Mouse (Mus musculus): Measurements from ENCODE around the gene Dleu7. TPM values are rescaled to one million over a fixed set of nuclear protein-coding genes. Genes with fewer than 3 reads are reported as not detected.
A peak's percentile ranks its signal among the peaks of the same experiment; 100 is the strongest.

The Dleu7 gene
- polyA plus RNA-seq, 1 experiment from 2014 or later, result 0.18 TPM

DNA sequence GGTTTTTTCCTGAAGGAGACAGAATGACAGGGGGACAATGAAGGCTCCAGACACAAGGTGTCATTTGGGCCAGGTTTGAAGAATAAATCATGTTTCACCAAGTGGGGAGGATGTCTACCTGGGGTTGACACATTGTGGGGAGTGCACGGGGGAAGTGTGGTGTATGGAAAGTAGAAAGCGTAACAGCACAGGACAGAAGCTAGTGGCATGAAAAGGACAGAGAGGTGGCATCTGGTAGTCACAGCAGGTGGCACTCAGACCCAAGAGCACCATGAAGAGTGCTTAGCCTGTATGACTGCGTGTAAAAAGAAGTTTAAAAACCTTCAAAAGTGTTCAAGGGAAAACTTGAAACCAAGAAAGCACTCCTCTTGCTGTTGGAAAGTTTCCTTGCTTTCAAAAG lies 42.8 kb downstream of the Dleu7 start:
- Histone ChIP-seq H3K36me3 (ENCODE audit: control insufficient read depth, insufficient read depth, low read length) (no peaks in the 10 kb centered on the region), H3K9me3 (ENCODE audit: control insufficient read depth, low read length) (no peaks in the 10 kb centered on the region), H3K4me3 (ENCODE audit: low read depth, low read length) (no peak overlapping the region), H3K9ac (ENCODE audit: low read length) (no peak overlapping the region), H3K27me3 (ENCODE audit: control insufficient read depth, insufficient read depth, low read length) (no peaks in the 10 kb centered on the region), H3K4me2 (replicated peaks; ENCODE audit: low read depth) (no peak overlapping the region), H3K4me1 (replicated peaks; ENCODE audit: control insufficient read depth, insufficient read depth) (no peaks in the 10 kb centered on the region), H3K27ac (replicated peaks) (no peak overlapping the region)
- TF ChIP-seq EP300 (optimal IDR thresholded peaks at IDR 0.05), result no peak
- no peak for TF ChIP-seq CTCF (IDR thresholded peaks at IDR 0.05; ENCODE audit: low read depth)
- ATAC-seq (ENCODE audit: low FRiP score, low TSS enrichment), result no peak
- WGBS, result 81% methylated on average over 3 of the region's 3 CpGs
- no peak for DNase-seq (ENCODE audit: low spot score)

DNA sequence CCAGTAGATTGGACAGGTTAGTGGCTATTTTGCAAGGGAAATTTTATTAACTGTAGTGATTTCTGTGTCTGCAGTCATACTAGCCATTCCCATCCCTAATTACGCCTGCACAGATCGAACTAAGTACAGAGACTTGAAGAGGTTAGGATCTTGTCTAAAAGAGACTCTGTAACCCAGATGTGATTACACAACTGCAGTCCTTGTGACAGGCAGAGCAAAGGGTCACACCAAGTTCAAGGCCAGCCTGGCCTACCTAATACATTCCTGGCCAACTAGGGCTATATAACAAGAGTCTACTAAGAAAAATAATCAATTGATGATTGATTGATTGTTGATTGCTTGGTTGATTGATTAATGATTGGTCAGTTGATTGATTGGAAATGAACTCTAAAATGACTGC lies 43.6 kb downstream of the Dleu7 start:
- no peak overlapping the region for H3K4me2 ChIP-seq (replicated peaks; ENCODE audit: low read depth)
- no peaks in the 10 kb centered on the region for H3K27me3 ChIP-seq (ENCODE audit: control insufficient read depth, insufficient read depth, low read length)
- DNase-seq (ENCODE audit: low spot score) (no peak), ATAC-seq (ENCODE audit: low FRiP score, low TSS enrichment) (no peak)
- 83% methylated on average over 2 of the region's 2 CpGs for WGBS
- H3K4me3 ChIP-seq (ENCODE audit: low read depth, low read length), result no peak overlapping the region
- no peaks in the 10 kb centered on the region for H3K4me1 ChIP-seq (replicated peaks; ENCODE audit: control insufficient read depth, insufficient read depth)
- H3K9me3 ChIP-seq (ENCODE audit: control insufficient read depth, low read length), result no peaks in the 10 kb centered on the region
- no peak overlapping the region for H3K9ac ChIP-seq (ENCODE audit: low read length)
- TF ChIP-seq EP300 (optimal IDR thresholded peaks at IDR 0.05) (no peak), CTCF (IDR thresholded peaks at IDR 0.05; ENCODE audit: low read depth) (no peak)
- H3K36me3 ChIP-seq (ENCODE audit: control insufficient read depth, insufficient read depth, low read length), result no peaks in the 10 kb centered on the region
- no peak overlapping the region for H3K27ac ChIP-seq (replicated peaks)

DNA sequence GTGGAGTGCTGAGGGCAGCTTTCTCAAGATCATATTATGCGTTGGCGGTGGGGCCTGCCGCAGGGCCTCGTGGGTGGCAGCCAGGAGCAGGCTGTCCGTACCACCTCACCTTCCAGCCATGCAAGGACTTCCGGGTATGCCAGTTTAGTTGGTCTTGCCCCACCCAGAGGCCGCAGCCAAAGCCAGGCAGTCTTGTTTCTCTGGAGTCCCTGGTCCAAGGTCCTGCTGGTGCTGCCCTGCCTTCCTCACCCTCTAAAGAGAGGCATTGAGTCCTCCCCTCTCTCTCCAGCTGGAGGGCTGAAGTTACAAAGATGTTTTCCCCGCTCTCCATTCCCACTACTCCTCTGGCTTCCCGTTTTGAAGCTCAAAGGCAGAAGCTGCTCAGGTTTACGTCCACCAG lies 44.1 kb downstream of the Dleu7 start:
- WGBS, result 74% methylated on average over 10 of the region's 10 CpGs
- ATAC-seq (ENCODE audit: low FRiP score, low TSS enrichment) (no peak), DNase-seq (ENCODE audit: low spot score) (peak; percentile 23)
- no peaks in the 10 kb centered on the region for H3K27me3 ChIP-seq (ENCODE audit: control insufficient read depth, insufficient read depth, low read length)
- H3K4me1 ChIP-seq (replicated peaks; ENCODE audit: control insufficient read depth, insufficient read depth), result no peaks in the 10 kb centered on the region
- no peak overlapping the region for H3K27ac ChIP-seq (replicated peaks)
- no peak overlapping the region for H3K4me3 ChIP-seq (ENCODE audit: low read depth, low read length)
- no peaks in the 10 kb centered on the region for H3K9me3 ChIP-seq (ENCODE audit: control insufficient read depth, low read length)
- no peak overlapping the region for H3K4me2 ChIP-seq (replicated peaks; ENCODE audit: low read depth)
- H3K9ac ChIP-seq (ENCODE audit: low read length), result no peak overlapping the region
- H3K36me3 ChIP-seq (ENCODE audit: control insufficient read depth, insufficient read depth, low read length), result no peaks in the 10 kb centered on the region
- no peak for TF ChIP-seq CTCF (IDR thresholded peaks at IDR 0.05; ENCODE audit: low read depth)
- TF ChIP-seq EP300 (optimal IDR thresholded peaks at IDR 0.05), result no peak

DNA sequence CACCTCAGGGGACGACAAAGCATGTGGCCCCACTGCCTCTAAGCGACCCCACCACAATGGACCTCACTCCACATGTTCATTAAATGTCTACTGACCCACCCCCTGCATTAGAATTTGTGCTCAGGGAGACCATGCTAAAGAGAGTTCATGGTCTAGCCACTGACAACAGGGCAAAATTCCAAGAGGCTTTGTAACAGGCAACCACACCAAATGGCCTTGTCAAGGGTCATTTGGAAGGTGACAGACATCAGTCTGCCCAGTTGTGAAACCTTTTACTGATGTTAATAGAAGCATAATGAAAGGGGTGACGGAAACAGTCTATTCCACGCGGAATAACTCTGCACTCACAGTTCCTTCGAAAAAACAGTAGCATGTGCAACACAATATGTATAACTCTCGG lies 44.5 kb downstream of the Dleu7 start:
- H3K36me3 ChIP-seq (ENCODE audit: control insufficient read depth, insufficient read depth, low read length), result no peaks in the 10 kb centered on the region
- no peak overlapping the region for H3K4me2 ChIP-seq (replicated peaks; ENCODE audit: low read depth)
- H3K27ac ChIP-seq (replicated peaks), result no peak overlapping the region
- H3K27me3 ChIP-seq (ENCODE audit: control insufficient read depth, insufficient read depth, low read length), result no peaks in the 10 kb centered on the region
- 91% methylated on average over 7 of the region's 7 CpGs for WGBS
- ATAC-seq (ENCODE audit: low FRiP score, low TSS enrichment) (no peak), DNase-seq (ENCODE audit: low spot score) (no peak)
- H3K4me1 ChIP-seq (replicated peaks; ENCODE audit: control insufficient read depth, insufficient read depth), result no peaks in the 10 kb centered on the region
- no peak for TF ChIP-seq EP300 (optimal IDR thresholded peaks at IDR 0.05)
- no peak overlapping the region for H3K4me3 ChIP-seq (ENCODE audit: low read depth, low read length)
- H3K9me3 ChIP-seq (ENCODE audit: control insufficient read depth, low read length), result no peaks in the 10 kb centered on the region
- no peak overlapping the region for H3K9ac ChIP-seq (ENCODE audit: low read length)

DNA sequence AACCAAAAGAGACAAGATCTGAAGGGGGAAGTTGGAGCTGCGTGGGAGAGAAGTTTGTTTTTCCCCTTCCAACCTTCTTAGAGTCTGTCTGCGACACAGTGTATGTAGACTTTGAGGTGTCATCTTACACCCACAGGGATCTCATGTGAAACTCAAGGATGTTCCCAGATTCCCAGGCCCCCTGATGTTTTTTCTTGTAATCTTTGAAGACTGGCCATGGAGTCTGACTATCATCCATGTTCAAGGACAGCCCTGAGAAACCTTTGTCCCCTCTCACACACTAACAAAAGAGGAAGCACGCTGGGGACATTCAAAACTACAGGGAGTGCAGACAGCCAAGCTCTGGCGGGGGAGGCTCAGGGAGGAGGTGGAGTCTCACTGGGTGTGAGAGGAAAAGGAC lies 47.3 kb downstream of the Dleu7 start:
- DNase-seq (ENCODE audit: low spot score) (no peak), ATAC-seq (ENCODE audit: low FRiP score, low TSS enrichment) (no peak)
- TF ChIP-seq EP300 (optimal IDR thresholded peaks at IDR 0.05), result no peak
- TF ChIP-seq CTCF (IDR thresholded peaks at IDR 0.05; ENCODE audit: low read depth), result no peak
- 23% methylated on average over 4 of the region's 4 CpGs for WGBS
- Histone ChIP-seq H3K36me3 (ENCODE audit: control insufficient read depth, insufficient read depth, low read length) (no peaks in the 10 kb centered on the region), H3K9ac (ENCODE audit: low read length) (no peak overlapping the region), H3K9me3 (ENCODE audit: control insufficient read depth, low read length) (no peaks in the 10 kb centered on the region), H3K27ac (replicated peaks) (no peak overlapping the region), H3K27me3 (ENCODE audit: control insufficient read depth, insufficient read depth, low read length) (no peaks in the 10 kb centered on the region), H3K4me2 (replicated peaks; ENCODE audit: low read depth) (no peak overlapping the region), H3K4me3 (ENCODE audit: low read depth, low read length) (no peak overlapping the region), H3K4me1 (replicated peaks; ENCODE audit: control insufficient read depth, insufficient read depth) (no peaks in the 10 kb centered on the region)

DNA sequence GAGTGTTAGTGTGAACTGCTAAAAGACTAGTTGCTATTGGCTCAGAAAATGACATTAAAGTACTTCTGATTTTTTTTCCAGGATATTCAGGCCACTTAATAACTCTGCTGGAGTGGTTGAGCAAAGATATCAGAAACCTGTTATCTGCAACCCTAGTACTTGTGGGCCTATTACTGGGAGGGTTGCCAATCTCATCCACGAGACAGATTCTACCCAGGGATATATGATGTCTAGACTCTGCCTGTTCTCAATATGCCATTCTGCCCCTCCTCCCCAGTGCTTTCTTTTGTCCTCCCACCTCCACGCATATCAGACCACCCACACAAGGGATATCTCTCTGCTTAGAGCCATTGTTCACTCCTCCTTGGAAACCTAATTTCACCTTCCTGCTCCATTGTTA lies 49.3 kb downstream of the Dleu7 start:
- H3K27me3 ChIP-seq (ENCODE audit: control insufficient read depth, insufficient read depth, low read length), result no peaks in the 10 kb centered on the region
- no peak for DNase-seq (ENCODE audit: low spot score)
- H3K4me1 ChIP-seq (replicated peaks; ENCODE audit: control insufficient read depth, insufficient read depth), result no peaks in the 10 kb centered on the region
- no peak overlapping the region for H3K4me3 ChIP-seq (ENCODE audit: low read depth, low read length)
- H3K4me2 ChIP-seq (replicated peaks; ENCODE audit: low read depth), result no peak overlapping the region
- no peak for TF ChIP-seq CTCF (IDR thresholded peaks at IDR 0.05; ENCODE audit: low read depth)
- no peak for TF ChIP-seq EP300 (optimal IDR thresholded peaks at IDR 0.05)
- WGBS, result 79% methylated on average over 2 of the region's 2 CpGs
- no peak overlapping the region for H3K27ac ChIP-seq (replicated peaks)
- no peaks in the 10 kb centered on the region for H3K36me3 ChIP-seq (ENCODE audit: control insufficient read depth, insufficient read depth, low read length)
- H3K9me3 ChIP-seq (ENCODE audit: control insufficient read depth, low read length), result no peaks in the 10 kb centered on the region
- H3K9ac ChIP-seq (ENCODE audit: low read length), result no peak overlapping the region
- ATAC-seq (ENCODE audit: low FRiP score, low TSS enrichment), result no peak

Data from stomach, postnatal 0 days (tissue).